Mouse (Mus musculus) liver, postnatal 0 days (tissue): ENCODE data around the gene Ccdc62.

Experiments used
- CTCF ChIP-seq: sonication (generic); IDR thresholded peaks from 2 replicates; pipeline ENCODE4 v1.5.1; 2016; ENCODE audit warnings: antibody characterized with exemption, low read depth
- EP300 ChIP-seq: IDR thresholded peaks from 2 replicates; pipeline ENCODE4 v1.6.1; 2016; ENCODE audit warnings: antibody characterized with exemption, low read depth, mild to moderate bottlenecking

GRCm38 (mm10) chr5:123992193-123992637 lies 61.7 kb downstream of the Ccdc62 start:
- TF ChIP-seq CTCF (no peak), EP300 (no peak)
